Mouse (Mus musculus): ENCODE measurements around the gene Pik3cd. TPM values are rescaled to one million over a fixed set of nuclear protein-coding genes. Genes with fewer than 3 reads are reported as not detected.

Gene Pik3cd
- total RNA-seq, 2 experiments from 2014 or later: 21.4 to 26.3 TPM

- DNase-seq (ENCODE audit: low spot score in 2 of 2): no peak
Measured at GRCm38 (mm10) chr4:149689822-149690700, 12.3 kb downstream of the Pik3cd start.

- DNase-seq (ENCODE audit: low spot score in 2 of 2): no peak
Measured at GRCm38 (mm10) chr4:149688861-149689260, 13.5 kb downstream of the Pik3cd start.

- DNase-seq (ENCODE audit: low spot score in 2 of 2): no peak
Measured at GRCm38 (mm10) chr4:149684841-149685623, 17.3 kb downstream of the Pik3cd start.

- DNase-seq (ENCODE audit: low spot score in 2 of 2): no peak
Measured at GRCm38 (mm10) chr4:149683875-149684274, 18.5 kb downstream of the Pik3cd start.

- DNase-seq (ENCODE audit: low spot score in 2 of 2): no peak
Measured at GRCm38 (mm10) chr4:149679056-149679770, 23.2 kb downstream of the Pik3cd start.

- DNase-seq (ENCODE audit: low spot score in 2 of 2): no peak
Measured at GRCm38 (mm10) chr4:149678006-149678405, 24.4 kb downstream of the Pik3cd start.

GRCm38 (mm10) chr4:149675378-149676261, 26.8 kb downstream of the Pik3cd start:
- peak; percentile 66 to 68 for DNase-seq (ENCODE audit: low spot score in 2 of 2)

GRCm38 (mm10) chr4:149674814-149675377, 27.5 kb downstream of the Pik3cd start:
- DNase-seq (ENCODE audit: low spot score in 2 of 2): no peak

- no peak for DNase-seq (ENCODE audit: low spot score in 2 of 2)
Measured at GRCm38 (mm10) chr4:149672747-149673146, 29.6 kb downstream of the Pik3cd start.

- no peak for DNase-seq (ENCODE audit: low spot score in 2 of 2)
Measured at GRCm38 (mm10) chr4:149671175-149671574, 31.2 kb downstream of the Pik3cd start.

GRCm38 (mm10) chr4:149665692-149666090, 36.7 kb downstream of the Pik3cd start:
- DNase-seq (ENCODE audit: low spot score in 2 of 2): no peak

GRCm38 (mm10) chr4:149665016-149665691, 37.2 kb downstream of the Pik3cd start:
- no peak for DNase-seq (ENCODE audit: low spot score in 2 of 2)

GRCm38 (mm10) chr4:149663849-149664503, 38.4 kb downstream of the Pik3cd start:
- DNase-seq (ENCODE audit: low spot score in 2 of 2): no peak

- no peak for DNase-seq (ENCODE audit: low spot score in 2 of 2)
Measured at GRCm38 (mm10) chr4:149661967-149662589, 40.3 kb downstream of the Pik3cd start.

GRCm38 (mm10) chr4:149660598-149660997, 41.8 kb downstream of the Pik3cd start:
- no peak for DNase-seq (ENCODE audit: low spot score in 2 of 2)

- DNase-seq (ENCODE audit: low spot score in 2 of 2): no peak
Measured at GRCm38 (mm10) chr4:149659495-149660116, 42.8 kb downstream of the Pik3cd start.

GRCm38 (mm10) chr4:149657858-149658416, 44.4 kb downstream of the Pik3cd start:
- DNase-seq (ENCODE audit: low spot score in 2 of 2): no peak

- peak in 1 of 2 experiments; percentile 58 for DNase-seq (ENCODE audit: low spot score in 2 of 2)
Measured at GRCm38 (mm10) chr4:149654232-149654631, 48.1 kb downstream of the Pik3cd start.
